Mouse (Mus musculus) thymus, adult 2 months (tissue): ENCODE measurements around the gene Rhox2a.
"Not testable (repeated sequence)": the region's sequence is repeated elsewhere in the genome, so short reads cannot be mapped to it uniquely, and the experiment has no call there.

Source experiments
- CTCF ChIP-seq: fragments of 200-500 bp; IDR thresholded peaks from 2 replicates; pipeline ENCODE4 v1.5.1; 2012; ENCODE audit warnings: mild to moderate bottlenecking, control low read depth, low read length, moderate library complexity, borderline replicate concordance; ENCODE audit not compliant: control insufficient read depth, poor library complexity, insufficient read depth; ENCODE audit errors: extremely low read depth
- POLR2A ChIP-seq: fragments of 200-500 bp; IDR thresholded peaks from 2 replicates; pipeline ENCODE4 v1.6.1; 2012; ENCODE audit warnings: mild to moderate bottlenecking, low read length, control low read depth, moderate library complexity; ENCODE audit not compliant: control insufficient read depth, poor library complexity, insufficient read depth; ENCODE audit errors: extremely low read depth

DNA sequence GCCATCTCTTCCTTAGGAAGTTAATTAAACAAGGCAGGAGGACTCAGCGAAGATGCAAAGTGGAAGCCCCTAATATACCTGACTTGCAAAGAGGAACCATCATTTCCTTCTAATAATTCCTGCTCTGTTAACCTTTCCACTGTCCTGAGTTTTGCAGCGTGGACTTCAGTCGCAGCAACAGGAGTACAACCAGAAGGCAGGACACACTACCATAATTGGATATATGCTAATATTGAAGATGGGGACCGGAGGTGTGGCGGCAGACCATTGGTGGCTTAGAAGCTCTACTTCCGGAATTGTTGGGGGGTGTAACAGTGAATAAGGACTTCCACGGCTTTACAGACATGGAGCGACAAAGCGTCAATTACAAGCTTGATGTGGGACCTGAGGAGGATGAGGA is at the start of gene Rhox2a:
- not testable (repeated sequence) for TF ChIP-seq POLR2A, CTCF
